Mouse (Mus musculus) intestine, embryonic 15.5 days (tissue): Measurements from ENCODE around the gene BC028528. TPM values are rescaled to one million over a fixed set of nuclear protein-coding genes. Genes with fewer than 3 reads are reported as not detected.

Experiments used
- ATAC-seq: fragments of 200-750 bp; cut with Nextera tagmentation; 2 replicates; pipeline ENCODE4 v1.8.0; 2017; ENCODE audit warnings: moderate TSS enrichment, moderate library complexity
- H3K27ac ChIP-seq: fragments of 300-500 bp; sonication (generic); 2 replicates; pipeline ENCODE4 v1.5.1; 2015; ENCODE audit warnings: mild to moderate bottlenecking, inconsistent platforms
- H3K27me3 ChIP-seq: fragments of 300-500 bp; sonication (generic); replicated peaks from 2 replicates; pipeline ENCODE4 v1.6.1; 2015; ENCODE audit warnings: inconsistent platforms
- H3K36me3 ChIP-seq: fragments of 300-500 bp; sonication (generic); 2 replicates; pipeline ENCODE4 v1.6.1; 2015; ENCODE audit warnings: inconsistent platforms
- H3K4me1 ChIP-seq: fragments of 300-500 bp; sonication (generic); replicated peaks from 2 replicates; pipeline ENCODE4 v1.6.1; 2015; ENCODE audit warnings: inconsistent platforms
- H3K4me2 ChIP-seq: fragments of 300-500 bp; sonication (generic); replicated peaks from 2 replicates; pipeline ENCODE4 v1.6.1; 2015; ENCODE audit warnings: mild to moderate bottlenecking, inconsistent platforms
- H3K4me3 ChIP-seq: fragments of 300-500 bp; sonication (generic); replicated peaks from 2 replicates; pipeline ENCODE4 v1.5.1; 2015; ENCODE audit warnings: inconsistent platforms
- H3K9ac ChIP-seq: fragments of 300-500 bp; sonication (generic); 2 replicates; pipeline ENCODE4 v1.6.1; 2015; ENCODE audit warnings: inconsistent platforms
- H3K9me3 ChIP-seq: fragments of 300-500 bp; sonication (generic); 2 replicates; pipeline ENCODE4 v1.6.1; 2016; ENCODE audit warnings: inconsistent platforms
- WGBS: fragments of 180-500 bp; shearing (Covaris S2); methylation state at CpG from one replicate; pipeline ENCODE4 v1.1.7; 2015; 5-methylcytosine and 5-hydroxymethylcytosine counted together
- polyA plus RNA-seq: library from polyadenylated mRNA; unstranded; fragments of >200 nt; fragmentation: Nextera tagmentation; extraction: Ambion mirVana; gene quantifications from 2 replicates; pipeline ENCODE4 v1.2.1, GENCODE M21; 2015

The BC028528 gene
- polyA plus RNA-seq, 1 experiment from 2014 or later = 21.3 TPM

DNA sequence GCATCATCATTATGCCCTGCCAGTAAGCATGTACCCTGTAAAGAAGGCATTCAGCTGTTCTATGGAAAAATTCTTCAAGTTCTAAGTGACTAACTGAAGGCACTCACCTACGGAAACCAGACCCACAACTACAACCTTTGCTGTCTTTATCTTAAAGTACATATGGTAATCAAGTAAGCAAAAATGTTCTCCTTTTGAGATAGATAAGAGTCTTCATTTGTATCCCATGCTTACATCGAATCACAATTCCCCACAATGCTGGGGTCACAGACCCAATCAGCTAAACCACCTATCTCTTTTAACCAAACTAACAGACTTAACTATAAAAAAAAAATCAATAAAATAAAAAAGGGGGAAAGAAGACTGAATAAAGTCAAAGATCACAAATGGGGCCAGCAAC, 52.6 kb downstream of the BC028528 start:
- H3K27me3 ChIP-seq = no peaks in the 10 kb centered on the region
- no peak overlapping the region for H3K27ac ChIP-seq
- ATAC-seq = no peak
- no peaks in the 10 kb centered on the region for H3K9me3 ChIP-seq
- 88% methylated on average over 2 of the region's 2 CpGs for WGBS
- no peaks in the 10 kb centered on the region for H3K4me1 ChIP-seq
- H3K4me3 ChIP-seq = no peak overlapping the region
- H3K36me3 ChIP-seq = peaks cover 35% of the 10 kb centered on the region
- no peak overlapping the region for H3K4me2 ChIP-seq
- no peak overlapping the region for H3K9ac ChIP-seq

Other genes with a start within 250 kb of the BC028528 start
- 50.5 and 52.3 TPM in 2 replicates for gene Mcl1, start 233.2 kb downstream of the BC028528 start, polyA plus RNA-seq
- 2.3 and 3.0 TPM in 2 replicates for gene Adamtsl4, start 204.1 kb downstream of the BC028528 start, polyA plus RNA-seq
- gene Ecm1, start 152.4 kb downstream of the BC028528 start, polyA plus RNA-seq = 20.2 and 20.9 TPM in 2 replicates
- 54.4 and 54.5 TPM in 2 replicates for gene Tars2, start 131.8 kb downstream of the BC028528 start, polyA plus RNA-seq
- gene Rprd2, start 73.1 kb downstream of the BC028528 start, polyA plus RNA-seq = 16.9 and 18.3 TPM in 2 replicates
- gene Prpf3, start 36.1 kb downstream of the BC028528 start, polyA plus RNA-seq = 44.2 and 44.9 TPM in 2 replicates
- gene Mrps21, start 20.5 kb downstream of the BC028528 start, polyA plus RNA-seq = 346 and 351 TPM in 2 replicates
- gene Ciart, start 9.8 kb downstream of the BC028528 start, polyA plus RNA-seq = 5.6 and 5.8 TPM in 2 replicates
- 38.3 and 38.8 TPM in 2 replicates for gene Aph1a, start 2.0 kb upstream of the BC028528 start, polyA plus RNA-seq
- gene Car14, start 12.7 kb upstream of the BC028528 start, polyA plus RNA-seq = 1.5 and 1.9 TPM in 2 replicates
- gene Anp32e, start 37.2 kb upstream of the BC028528 start, polyA plus RNA-seq = 149 and 178 TPM in 2 replicates
- 28.0 and 30.1 TPM in 2 replicates for gene Plekho1, start 104.0 kb upstream of the BC028528 start, polyA plus RNA-seq
- gene Vps45, start 166.5 kb upstream of the BC028528 start, polyA plus RNA-seq = 28.4 and 32.4 TPM in 2 replicates
- 18.7 and 19.8 TPM in 2 replicates for gene Otud7b, start 212.5 kb upstream of the BC028528 start, polyA plus RNA-seq